Mouse (Mus musculus): ENCODE measurements around the gene Zpld1. TPM values are rescaled to one million over a fixed set of nuclear protein-coding genes. Genes with fewer than 3 reads are reported as not detected.

Zpld1 gene
- total RNA-seq (2021) = under 1 TPM; 0.13 to 0.18 TPM

DNA sequence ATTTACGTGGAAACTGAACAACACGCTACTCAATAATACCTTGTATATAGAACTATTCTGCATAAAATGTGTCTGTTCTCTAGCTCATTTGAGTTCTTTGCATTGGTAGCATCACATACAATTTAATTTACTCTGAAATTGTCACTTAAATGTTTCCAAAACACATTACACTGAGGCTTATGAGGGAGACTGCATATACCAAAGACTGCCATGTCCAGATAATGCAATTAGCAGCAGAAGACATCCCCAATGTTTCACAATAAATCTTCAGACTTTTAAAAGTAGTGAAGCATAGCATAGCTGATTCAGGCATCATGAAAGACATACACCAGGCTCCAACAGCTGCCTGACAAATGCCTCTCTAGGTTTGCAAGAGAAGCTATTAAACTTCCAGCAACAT is at the start of gene Zpld1:
TSS of gene Zpld1 (minus strand) at position 101 of the 400 bp plus-strand sequence.
- intact Hi-C loops (cut with DNase I) = no loop called here

DNA sequence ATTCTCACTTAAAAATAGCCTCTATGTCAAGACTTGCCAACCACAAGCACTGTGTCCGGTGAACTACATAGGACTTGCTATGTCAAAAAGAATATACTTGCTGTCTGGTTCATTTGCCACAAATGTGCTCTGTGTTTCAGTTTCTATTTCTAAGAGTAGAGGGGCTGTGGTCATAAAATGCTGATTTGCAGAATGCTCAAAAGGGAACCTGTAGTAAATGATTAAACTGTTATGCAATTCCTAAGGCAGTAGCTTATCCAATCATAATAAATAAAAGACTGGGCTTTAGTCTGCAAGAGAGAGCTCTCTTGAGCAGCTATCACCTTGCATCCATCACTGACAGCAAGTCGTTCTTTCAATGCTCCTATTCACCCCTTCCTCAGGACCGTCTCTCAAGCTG is 47.9 kb upstream of the Zpld1 start:
- DNase-seq (ENCODE audit: extremely low spot score in 1 of 2, low spot score in 2 of 2) = no peak
- intact Hi-C loops (cut with DNase I) = no loop called here

More for the DNA sequence above, at the start of gene Zpld1:
- DNase-seq (ENCODE audit: extremely low spot score in 1 of 2, low spot score in 2 of 2) = no peak

DNA sequence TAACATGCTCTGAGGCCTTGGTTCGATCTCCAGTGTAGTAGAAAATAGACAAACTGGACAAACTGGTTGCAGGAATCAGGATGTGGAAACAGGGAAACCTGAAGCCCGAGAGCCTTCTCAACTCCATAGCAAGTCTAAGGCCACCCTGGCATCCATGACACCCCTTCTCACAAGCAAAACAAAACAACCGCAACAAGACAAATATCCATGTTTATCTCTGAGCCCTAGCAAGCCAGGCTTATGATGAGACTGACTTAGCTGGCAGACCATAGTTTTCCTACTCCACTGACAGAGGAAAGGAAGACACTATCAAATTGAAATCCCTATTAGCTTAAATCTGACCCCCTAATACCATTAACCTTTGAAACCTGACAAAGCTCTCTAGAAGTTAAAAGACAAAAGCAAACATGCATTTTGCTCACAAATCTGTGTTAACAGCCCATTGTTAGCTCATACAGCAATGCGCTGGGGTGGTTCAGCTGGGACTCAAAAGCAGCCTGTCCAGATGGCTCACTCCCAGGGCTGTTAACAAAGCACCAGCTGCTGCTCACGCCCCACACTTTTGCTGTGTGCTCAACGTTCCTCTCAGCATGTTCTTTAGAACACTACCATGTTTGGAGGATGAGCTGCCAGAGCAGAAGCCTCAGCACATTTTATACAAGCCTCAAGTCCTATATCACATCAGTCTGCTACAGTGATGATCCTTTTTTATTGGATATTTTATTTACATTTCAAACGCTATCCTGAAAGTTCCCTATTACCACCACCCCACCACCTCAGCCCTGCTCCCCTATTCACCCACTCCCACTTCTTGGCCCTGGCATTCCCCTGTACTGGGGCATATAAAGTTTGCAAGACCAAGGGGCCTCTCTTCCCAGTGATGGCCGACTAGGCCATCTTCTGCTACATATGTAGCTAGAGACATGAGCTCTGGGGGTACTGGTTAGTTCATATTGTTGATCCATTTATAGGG is 24.0 kb upstream of the Zpld1 start:
- intact Hi-C loops (cut with DNase I) = no loop called here
- DNase-seq (ENCODE audit: extremely low spot score in 1 of 2, low spot score in 2 of 2) = peak; percentile 46 to 71

DNA sequence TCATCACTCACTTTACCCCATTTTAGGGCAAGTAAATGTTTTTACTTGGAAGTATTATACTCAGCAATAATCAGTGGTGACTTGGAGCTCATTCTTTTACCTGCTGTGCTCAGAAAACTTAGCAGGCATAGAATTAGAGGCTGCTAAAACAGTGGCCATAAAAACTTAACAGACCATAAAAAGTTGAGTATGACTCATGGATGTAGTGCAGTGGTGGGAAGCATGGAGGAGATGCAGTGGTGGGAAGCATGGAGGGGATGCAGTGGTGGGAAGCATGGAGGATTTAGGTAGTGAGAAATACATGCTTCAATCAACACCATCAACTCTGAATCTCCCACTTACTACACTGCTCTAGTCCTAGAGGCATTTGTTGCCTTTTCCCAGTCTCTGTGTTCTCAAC is 19.2 kb upstream of the Zpld1 start:
- DNase-seq (ENCODE audit: extremely low spot score in 1 of 2, low spot score in 2 of 2) = no peak
- intact Hi-C loops (cut with DNase I) = no loop called here

DNA sequence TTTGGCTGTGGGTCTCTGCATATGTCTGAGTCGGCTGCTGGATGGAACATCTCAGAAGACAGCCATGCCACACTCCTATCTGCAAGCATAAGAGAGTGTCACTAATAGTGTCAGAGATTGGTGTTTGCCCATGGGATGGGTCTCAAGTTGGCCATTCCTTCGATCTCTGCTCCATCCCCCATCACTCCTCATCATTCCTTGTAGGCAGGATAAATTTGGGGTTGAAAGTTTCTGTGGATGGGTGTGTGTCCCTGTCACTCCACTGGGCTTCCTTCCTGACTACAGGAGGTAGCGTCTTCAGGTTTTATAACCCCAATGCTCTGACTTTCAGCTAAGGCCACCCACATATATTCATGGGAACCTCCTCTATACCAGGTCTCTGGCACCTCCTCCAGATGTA is 14.3 kb upstream of the Zpld1 start:
- intact Hi-C loops (cut with DNase I) = no loop called here
- DNase-seq (ENCODE audit: extremely low spot score in 1 of 2, low spot score in 2 of 2) = no peak

DNA sequence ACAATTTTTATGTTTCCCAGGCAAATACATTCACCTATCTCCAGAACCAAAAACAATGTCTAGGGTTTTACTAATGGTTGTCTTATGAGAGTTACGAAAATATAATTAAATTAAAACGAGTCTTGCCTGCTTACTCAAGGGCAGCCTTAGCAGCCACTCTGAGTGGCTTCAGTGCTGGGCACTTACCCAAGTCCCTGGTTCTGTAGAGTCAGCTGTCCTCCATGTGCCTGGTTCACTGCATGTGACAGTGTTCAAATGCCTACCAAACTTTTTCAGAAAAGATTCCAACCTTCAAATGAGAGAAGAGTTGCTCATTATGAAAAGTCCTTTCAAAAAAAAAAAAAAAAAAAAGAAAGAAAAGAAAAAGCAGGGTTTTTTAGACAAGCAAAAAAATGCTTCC is 15.1 kb downstream of the Zpld1 start:
- intact Hi-C loops (cut with DNase I) = no loop called here
- no peak for DNase-seq (ENCODE audit: extremely low spot score in 1 of 2, low spot score in 2 of 2)

DNA sequence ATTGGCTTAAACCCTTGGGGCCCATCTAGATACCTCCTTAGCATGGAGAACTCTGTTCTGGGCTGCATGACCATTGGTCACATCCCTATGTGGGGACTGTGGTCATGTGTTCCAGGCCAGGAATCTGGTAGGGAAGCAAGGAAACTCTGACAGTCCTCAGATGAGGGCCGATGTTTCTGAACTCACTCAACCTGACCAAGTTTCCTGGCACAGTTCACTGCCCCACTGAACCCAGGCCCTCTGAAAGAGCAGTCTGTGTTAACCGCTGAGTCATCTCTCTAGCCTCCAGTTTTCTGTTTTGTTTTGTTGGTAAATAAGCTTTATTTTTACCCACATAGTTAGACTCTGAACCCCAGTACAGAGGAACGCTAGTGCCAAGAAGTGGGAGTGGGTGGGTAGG is 20.3 kb downstream of the Zpld1 start:
- DNase-seq (ENCODE audit: extremely low spot score in 1 of 2, low spot score in 2 of 2) = no peak
- intact Hi-C loops (cut with DNase I) = no loop called here

DNA sequence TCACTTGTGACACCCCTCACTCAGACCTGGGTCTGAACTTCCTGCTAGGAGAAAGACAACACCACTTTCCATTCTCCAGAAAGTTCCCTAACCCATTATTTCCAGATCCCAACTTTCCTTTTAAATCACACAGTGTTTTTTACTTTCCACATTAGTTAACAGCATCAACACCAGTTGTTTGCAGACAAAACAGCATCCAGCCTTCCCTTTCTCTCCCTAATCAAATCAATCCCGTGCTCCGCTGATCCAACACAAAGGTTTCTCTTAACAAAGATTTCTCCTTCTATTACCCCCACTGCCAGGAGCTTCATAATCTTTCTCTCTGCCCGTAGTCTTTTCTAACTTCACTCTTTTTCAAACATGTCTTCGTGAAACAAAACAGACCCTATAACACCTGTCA is 32.5 kb downstream of the Zpld1 start:
- DNase-seq (ENCODE audit: extremely low spot score in 1 of 2, low spot score in 2 of 2) = no peak
- intact Hi-C loops (cut with DNase I) = no loop called here

DNA sequence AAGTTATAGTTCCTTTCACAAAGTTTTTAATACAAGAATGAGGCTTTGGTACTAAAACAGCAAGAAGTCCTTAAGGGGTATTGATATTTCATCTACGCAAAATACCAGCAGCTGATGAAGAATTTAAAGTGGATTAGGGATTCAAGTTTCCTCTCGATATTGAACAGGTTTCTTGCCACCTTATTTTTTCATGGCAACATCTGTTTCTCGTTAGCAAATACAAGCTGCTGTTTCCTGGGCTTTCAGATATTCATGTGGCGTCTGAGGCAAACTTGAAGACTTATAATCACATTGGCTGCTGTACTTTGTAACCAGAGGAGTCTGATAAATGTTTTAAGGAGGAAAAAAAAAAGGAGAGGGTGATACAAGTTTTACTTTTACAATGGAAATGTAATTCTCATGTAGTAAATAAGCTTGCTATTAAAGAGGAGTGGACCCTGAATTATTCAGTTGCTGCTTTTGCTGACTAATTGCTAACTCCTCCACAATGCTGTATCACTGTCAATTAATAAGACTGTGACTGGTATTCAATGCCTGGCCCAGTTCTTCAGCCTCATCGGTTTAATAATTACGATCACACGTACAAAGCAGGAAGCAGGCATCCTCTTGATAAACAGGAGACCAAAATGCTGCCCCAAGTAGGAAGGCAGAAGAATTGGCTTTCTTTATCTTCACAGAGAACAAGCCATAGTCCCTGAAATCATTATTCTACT is 36.8 kb downstream of the Zpld1 start:
- DNase-seq (ENCODE audit: extremely low spot score in 1 of 2, low spot score in 2 of 2) = no peak
- intact Hi-C loops (cut with DNase I) = no loop called here

DNA sequence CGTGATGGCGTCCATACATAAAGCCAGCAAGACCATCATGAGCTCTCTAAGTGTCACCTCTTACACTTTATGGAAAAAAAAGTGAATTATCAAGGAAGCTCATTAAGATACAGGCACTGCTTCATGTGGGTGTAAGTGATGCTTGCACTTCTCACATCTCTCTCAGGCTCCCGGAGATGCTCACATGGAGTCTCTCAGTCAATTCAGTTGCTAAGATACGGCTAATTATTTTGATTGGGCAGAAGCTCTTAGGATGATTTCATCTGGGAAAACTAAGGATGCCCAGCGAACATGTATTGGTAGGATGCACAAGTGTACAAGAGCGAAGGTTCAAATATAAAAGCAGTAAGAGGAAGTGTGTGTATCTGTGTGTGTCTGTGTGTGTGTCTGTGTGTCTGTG is 38.1 kb downstream of the Zpld1 start:
- intact Hi-C loops (cut with DNase I) = no loop called here

DNA sequence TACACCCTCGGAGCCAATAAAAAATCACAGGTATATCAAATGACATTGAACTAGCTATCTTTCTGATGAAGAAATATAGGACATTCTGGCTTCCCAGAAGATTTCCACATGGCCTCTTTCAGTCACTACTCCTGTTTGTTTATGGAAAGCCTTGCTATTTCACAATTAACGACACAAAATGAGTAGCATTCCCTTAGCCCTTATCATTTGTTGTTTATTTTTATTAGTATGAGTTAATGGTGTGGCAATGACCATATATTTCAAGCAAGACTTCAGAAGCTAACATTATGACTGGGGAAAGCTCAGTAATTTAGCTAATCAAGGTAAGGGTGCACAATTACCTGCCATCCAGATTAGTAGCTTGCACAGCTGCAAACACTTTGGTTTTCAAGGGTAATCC is 56.8 kb downstream of the Zpld1 start:
- DNase-seq (ENCODE audit: extremely low spot score in 1 of 2, low spot score in 2 of 2) = no peak
- intact Hi-C loops (cut with DNase I) = no loop called here

More for the DNA sequence above, 38.1 kb downstream of the Zpld1 start:
- DNase-seq (ENCODE audit: extremely low spot score in 1 of 2, low spot score in 2 of 2) = peak in 1 of 2 experiments; percentile 26

DNA sequence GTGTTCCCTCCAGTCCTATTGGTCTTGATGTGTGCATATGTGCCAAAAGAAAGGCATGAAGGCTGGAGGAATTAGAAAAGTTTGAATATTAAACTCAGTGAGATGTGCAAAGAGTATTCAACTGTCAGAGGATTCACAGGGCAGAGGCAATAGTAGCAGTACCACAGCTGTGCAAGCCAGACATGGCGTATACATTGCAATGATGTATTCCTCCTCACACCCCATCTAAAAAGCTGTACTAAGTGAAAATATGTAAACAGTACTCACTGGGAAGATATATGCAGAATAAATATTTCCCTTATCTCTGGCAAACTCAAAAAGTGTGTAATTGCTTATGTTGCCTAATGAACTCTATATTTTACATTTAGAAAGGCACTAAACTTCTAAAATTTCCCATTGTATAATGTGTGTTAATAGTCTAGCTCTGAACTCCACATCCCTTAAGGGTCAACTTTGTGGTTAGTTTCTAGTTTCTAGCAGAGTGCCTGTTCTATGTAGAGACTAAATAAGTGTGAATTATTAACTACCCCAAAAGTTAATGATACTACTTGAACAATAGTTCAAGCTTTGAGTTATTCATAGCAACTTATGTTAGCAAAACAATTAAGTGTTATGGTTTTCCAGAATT is 68.7 kb downstream of the Zpld1 start:
- intact Hi-C loops (cut with DNase I) = no loop called here
- DNase-seq (ENCODE audit: extremely low spot score in 1 of 2, low spot score in 2 of 2) = no peak

DNA sequence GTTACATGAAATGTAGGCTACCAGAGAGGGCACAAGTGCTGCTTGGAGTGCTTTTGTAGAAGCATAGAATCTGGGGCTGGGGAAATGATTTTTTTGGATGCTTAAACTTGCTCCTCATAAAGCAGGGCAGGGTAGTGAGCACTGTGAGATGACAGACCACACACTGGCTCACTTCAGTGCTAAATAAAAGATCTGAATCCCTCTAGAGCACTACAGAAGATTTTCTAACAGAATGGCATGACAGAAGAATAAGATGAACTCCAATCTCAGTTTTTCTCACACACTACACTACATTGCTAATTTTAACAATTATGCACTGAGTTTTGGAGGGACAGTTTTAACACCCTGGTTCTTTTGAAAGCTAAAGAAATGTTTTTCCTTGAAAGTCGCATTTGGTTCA is 93.8 kb downstream of the Zpld1 start:
- intact Hi-C loops (cut with DNase I) = no loop called here
- DNase-seq (ENCODE audit: extremely low spot score in 1 of 2, low spot score in 2 of 2) = no peak

DNA sequence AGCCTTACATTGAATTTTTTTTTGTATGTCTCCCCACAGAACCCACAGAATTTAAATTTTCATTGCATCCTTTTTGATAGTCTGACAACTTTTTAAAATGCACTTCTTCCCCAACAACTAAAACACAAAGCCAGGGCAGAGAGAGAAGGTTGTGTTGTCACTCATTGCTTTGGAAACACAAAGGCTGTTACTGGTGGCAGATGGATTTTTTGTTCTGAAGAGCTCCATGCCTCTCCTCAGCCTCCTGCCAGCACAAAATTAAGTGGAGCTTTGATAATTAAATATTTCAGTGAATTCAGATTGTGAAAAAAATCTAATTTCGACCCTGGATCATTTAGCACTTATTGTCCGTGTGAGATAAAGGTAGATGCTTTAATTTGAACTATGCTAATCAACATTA is 107.4 kb downstream of the Zpld1 start:
- intact Hi-C loops (cut with DNase I) = no loop called here
- DNase-seq (ENCODE audit: extremely low spot score in 1 of 2, low spot score in 2 of 2) = no peak

DNA sequence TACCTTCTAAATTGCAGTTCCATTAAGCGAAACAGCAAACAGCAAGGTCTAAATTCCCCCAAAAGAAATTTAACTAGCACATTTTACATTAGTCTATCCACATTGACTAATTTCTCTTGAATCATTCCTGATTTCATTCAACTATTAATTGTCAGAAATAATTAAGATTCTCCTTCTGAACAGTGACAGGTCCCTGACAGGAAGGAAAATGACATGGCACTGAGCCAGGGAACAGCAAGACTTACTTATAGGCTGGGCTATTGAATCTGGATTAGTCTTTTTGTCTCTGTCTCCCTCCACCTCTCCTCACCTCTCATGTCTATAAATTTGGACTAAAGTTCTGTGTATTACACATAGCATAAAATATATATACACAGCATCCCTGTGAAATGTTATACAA is 112.4 kb downstream of the Zpld1 start:
- intact Hi-C loops (cut with DNase I) = no loop called here
- no peak for DNase-seq (ENCODE audit: extremely low spot score in 1 of 2, low spot score in 2 of 2)
